Mouse (Mus musculus) mesoderm, embryonic 11.5 days (tissue): ENCODE results near the gene Zzef1.
"Not testable (repeated sequence)": the region's sequence is repeated elsewhere in the genome, so short reads cannot be mapped to it uniquely, and the experiment has no call there.

Source experiments
- DNase-seq: peaks from one replicate; pipeline ENCODE4 v3.0.0-alpha.2; 2012; ENCODE audit warnings: low read depth, low spot score

Gene Zzef1

GRCm38 (mm10) chr11:72795455-72796295 lies at the start of gene Zzef1, which contains the start of gene Cyb5d2:
Gene Zzef1 (plus strand): TSS chr11:72796226.
Gene Cyb5d2 (minus strand): TSS chr11:72796142.
- peak; percentile 95 for DNase-seq

DNA sequence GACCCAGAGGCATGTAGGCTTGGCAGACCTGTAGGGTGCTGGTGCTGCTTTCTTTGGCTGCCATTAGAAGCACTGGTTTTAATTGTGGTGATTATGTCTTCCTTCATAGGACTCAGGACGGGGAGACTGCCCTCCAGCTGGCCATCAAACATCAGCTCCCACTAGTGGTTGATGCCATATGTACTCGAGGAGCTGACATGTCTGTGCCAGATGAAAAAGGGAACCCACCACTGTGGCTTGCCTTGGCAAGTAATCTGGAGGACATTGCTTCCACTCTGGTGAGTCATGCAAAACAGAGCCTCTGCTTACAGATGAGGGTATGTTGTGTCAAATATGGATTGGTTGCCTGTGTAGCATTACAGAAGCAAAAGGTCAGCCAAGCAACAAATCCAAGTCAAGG lies 44.1 kb upstream of the Zzef1 start:
- no peak for DNase-seq

GRCm38 (mm10) chr11:72758316-72758715 lies 37.7 kb upstream of the Zzef1 start:
- no peak for DNase-seq

- no peak for DNase-seq
Measured at GRCm38 (mm10) chr11:72759581-72759980, 36.4 kb upstream of the Zzef1 start.

GRCm38 (mm10) chr11:72760781-72761180 lies 35.2 kb upstream of the Zzef1 start:
- no peak for DNase-seq

DNA sequence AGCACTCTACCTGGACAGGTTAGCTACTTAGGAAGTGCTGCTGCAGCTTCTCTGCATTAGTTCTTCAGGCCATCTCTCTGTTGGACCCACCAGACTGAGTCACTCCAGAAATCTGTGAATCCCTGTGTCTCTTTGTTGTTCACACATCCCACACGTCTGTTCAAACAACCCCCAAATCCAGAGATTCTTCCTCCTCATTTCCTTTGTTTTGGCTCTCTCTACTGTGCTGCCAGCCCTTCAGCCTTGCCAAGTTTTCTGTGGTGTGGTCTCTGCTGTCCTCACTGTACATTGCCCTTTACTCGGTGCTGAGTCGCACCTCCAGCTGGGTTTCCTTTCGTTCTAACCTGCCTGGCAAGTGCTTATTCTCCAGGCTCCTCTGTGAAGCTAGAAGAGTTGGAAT lies 31.8 kb upstream of the Zzef1 start:
- no peak for DNase-seq

DNA sequence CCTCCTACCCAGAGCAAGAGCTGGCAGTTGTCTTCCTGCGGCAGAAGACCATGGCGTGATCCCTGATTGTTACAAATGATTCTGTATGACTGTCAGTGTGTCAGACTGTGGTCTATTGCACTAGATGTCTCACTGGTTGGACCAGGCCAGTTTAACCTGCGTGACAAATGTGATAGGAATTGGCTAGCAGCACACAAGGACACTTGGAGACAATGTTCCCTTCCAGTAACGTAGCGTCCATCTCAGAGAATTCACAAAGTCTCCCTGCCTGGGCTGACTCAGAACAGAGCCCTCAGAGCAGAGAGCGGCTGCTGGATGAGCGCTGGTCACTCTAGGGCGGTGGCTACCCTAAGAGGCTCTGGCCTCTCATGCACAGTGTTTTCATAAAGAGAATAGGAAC lies 28.3 kb upstream of the Zzef1 start:
- no peak for DNase-seq

DNA sequence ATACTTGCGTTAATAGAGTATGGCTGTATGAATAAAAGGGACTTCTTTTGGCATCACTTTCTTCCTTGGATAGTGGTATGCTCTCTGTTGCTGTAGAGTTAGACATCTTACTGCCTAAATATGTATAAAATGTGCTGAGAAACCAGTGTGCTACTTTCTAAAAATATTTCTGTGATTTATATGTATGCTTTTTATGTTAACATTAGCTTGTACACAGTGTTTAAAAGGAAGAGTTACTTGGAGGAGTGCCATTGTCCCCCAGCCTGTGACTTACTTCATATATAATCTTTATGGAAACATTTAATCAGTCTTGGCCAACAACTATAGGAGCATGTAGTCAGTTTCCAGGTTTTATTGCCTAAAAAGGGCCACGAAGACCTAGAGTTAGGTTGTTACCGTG lies 27.0 kb upstream of the Zzef1 start:
- no peak for DNase-seq

DNA sequence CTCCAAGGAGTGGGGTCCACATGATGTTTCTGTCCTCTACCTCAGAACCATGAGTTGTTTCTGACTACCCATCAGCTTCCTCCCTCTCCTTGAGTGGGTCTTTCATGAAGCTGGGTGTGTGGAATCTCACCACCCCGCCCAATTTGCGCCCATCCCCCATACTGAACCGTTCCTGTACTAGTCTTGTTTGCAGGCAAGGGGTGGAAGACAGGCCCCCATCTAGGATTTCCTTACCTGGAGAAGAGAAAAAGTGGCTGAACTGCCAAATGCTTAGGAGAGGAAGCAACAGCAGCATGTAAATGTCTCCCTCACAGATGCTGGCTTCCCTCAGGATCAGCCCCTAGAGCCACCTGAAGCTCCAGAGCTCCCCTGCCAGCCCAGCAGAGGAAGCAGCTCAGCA lies 25.7 kb upstream of the Zzef1 start:
- no peak for DNase-seq

GRCm38 (mm10) chr11:72770816-72771215 lies 25.2 kb upstream of the Zzef1 start:
- no peak for DNase-seq

GRCm38 (mm10) chr11:72771461-72771860 lies 24.6 kb upstream of the Zzef1 start:
- DNase-seq = no peak

- DNase-seq = not testable (repeated sequence)
Measured at GRCm38 (mm10) chr11:72772611-72773010, 23.4 kb upstream of the Zzef1 start.

GRCm38 (mm10) chr11:72778957-72779356 lies 17.1 kb upstream of the Zzef1 start:
- DNase-seq = no peak

- DNase-seq = no peak
Measured at GRCm38 (mm10) chr11:72782103-72782502, 13.9 kb upstream of the Zzef1 start.

DNA sequence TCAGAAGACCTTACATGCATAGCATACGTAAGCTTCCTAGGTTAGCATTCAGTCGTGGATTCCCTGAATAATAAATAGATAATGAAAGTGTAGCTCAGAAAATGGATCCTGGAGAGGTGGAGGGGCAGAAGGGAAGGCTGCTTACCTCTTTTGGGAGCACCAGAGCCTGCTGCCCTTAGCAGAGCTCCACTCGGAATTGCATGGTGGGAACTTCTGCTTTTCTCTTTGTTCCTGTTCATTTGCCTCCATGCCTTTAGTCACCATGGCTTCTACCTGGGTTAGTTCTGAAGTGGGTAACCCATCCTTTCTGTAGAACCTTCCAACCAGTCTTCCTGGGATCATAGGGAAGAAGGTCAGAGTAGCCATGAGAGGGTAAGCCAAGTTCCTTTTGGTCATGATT lies 13.5 kb upstream of the Zzef1 start:
- no peak for DNase-seq

GRCm38 (mm10) chr11:72792033-72792432 lies 4.0 kb upstream of the Zzef1 start:
- no peak for DNase-seq

DNA sequence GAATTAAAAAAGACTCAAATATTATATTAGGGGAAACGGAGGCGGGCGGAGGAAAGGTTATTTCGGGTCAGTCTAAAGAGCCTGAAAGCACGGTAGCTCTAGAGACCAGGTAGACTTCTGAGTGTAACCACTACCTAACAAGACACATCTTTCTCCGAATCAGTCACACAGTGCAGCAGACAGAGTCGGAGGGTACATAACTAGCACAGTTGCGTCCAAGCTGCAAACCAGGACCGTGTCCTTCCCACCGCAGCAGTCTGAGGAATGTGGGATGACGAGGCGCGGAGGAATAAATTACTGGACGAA lies 924 bp upstream of the Zzef1 start:
- DNase-seq = peak; percentile 59

GRCm38 (mm10) chr11:72796296-72796687 lies 266 bp downstream of the Zzef1 start:
- no peak for DNase-seq

DNA sequence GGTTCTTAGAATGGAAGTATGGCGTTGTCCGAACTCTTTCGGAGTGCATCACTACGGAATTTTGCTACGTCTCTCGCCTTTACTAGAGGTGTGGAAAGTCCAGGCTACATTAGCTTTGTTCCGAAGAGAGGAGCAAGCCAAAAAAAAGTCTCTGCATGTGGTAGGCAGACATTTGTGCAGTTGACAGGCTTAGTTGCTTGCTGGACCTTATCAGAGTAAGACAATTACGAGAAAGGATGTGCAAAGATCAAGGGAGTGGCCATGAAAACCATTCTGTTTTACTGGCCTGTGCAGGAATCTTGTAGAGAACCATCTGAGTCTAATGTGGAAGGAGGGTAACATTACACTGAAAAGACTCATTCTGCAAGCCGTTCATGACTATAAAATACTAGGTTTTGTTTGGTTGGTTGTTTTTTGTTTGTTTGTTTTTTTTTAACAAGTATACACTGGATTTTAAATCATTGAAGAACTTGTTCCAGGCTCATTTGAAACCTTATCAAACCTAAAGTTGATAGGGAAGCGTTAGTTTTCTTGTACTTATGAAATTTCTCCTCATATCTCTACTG lies 830 bp downstream of the Zzef1 start:
- no peak for DNase-seq

- DNase-seq = no peak
Measured at GRCm38 (mm10) chr11:72798112-72798511, 2.1 kb downstream of the Zzef1 start.

- DNase-seq = no peak
Measured at GRCm38 (mm10) chr11:72801182-72801581, 5.2 kb downstream of the Zzef1 start.

- DNase-seq = no peak
Measured at GRCm38 (mm10) chr11:72803038-72803437, 7.0 kb downstream of the Zzef1 start.

- DNase-seq = no peak
Measured at GRCm38 (mm10) chr11:72804586-72804985, 8.6 kb downstream of the Zzef1 start.
